Mouse (Mus musculus) T-helper 17 cell (primary cell): ENCODE data around the gene Rab10.

ENCODE experiments used
- in situ Hi-C, 2 experiments: fragments of 300-600 bp; cut with MboI, MseI; formaldehyde crosslinking; loops; 1 replicate in 1 of 2; 2 replicates in 1 of 2; pipeline ENCODE4 v1.15.1; 2025; ENCODE audit warnings: high pct_unique_total_duplicates in 2 of 2

Gene Rab10

DNA sequence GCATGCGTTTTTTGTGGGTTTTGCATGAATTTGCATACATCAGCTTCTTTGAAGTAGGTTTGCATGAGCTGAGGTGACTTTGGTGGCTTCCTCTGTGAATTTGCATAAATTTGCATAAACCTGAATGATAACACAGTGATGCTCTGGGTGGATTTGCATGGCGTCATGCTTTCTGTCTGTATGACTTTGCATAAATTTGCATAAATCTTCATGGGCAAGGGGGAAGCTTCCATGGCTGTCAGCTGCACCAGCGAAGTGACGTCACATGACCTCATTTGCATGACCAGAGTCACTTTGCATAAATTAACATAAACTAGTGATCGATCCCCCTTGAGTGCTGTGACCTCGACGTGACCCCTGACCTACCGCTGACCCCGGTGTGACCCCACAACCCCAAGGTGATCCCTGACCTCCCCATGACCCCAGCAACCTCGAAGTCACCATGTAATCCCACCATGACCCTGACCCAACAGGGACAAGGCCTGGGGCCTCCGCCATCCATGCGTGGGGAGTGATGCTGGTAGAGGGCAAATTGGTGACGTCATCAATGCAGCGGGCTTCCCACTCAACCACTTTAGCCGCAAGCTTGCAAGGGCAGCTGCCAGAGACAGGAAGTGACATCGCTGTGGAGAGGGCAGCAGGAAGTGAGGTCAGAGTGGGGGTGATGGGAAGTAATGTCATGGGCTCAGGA lies 71.3 kb downstream of the Rab10 start:
- in situ Hi-C loops, result loop anchor here (5.0 kb wide), 3 partner anchors 64 to 184 kb away; partner anchors contain the start of gene Rab10 (in 1 of the 2)

GRCm38 (mm10) chr12:3237799-3238198 lies 72.0 kb downstream of the Rab10 start:
- in situ Hi-C loops, result loop anchor here (5.0 kb wide), 3 partner anchors 65 to 185 kb away; partner anchors contain the start of gene Rab10 (in 1 of the 2)

DNA sequence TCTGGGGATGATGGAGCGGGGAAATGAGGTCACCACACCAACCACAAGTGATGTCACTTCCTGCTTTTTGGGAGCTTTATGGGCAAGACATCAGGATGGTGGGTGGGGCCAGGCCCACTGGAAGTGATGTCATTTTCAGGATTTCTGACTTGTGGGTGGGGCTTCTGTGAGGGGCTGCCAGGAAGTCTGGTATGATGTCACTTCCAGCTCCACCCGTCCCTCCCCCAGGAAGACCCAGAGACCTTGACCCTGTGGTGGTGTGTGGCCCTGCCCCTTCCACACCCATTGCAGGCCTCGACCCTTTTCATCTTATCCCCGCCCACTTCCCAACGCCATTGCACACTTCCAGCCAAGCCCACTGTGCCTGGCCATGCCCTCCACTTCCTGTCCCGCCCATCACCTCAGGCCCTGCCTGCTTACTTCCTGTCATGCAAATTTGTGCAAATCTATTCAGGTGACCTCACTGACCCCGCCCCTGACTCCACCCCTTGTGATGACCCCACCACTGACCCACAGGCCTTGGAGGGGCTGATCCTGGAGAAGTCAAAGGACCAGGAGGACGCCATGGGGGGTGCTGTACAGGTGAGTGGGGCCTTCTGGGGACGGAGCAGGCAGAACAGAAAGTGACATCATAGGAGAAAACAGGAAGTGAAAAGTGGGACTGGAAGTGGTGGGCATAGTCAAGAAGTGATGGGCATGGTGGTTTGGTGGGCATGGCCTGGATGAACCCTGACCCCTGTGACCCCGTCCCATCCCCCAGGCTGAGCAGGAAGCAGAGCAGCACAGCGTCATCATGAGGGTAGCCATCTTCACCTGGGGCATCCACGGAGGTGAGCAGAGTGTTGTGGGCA lies 72.7 kb downstream of the Rab10 start:
- in situ Hi-C loops, result loop anchor here (5.0 kb wide), 3 partner anchors 65 to 185 kb away; partner anchors contain the start of gene Rab10 (in 1 of the 2)

- in situ Hi-C loops, result loop anchor here (5.0 kb wide), 3 partner anchors 66 to 186 kb away; partner anchors contain the start of gene Rab10 (in 1 of the 2)
Observed at GRCm38 (mm10) chr12:3236163-3236641, 73.6 kb downstream of the Rab10 start.

DNA sequence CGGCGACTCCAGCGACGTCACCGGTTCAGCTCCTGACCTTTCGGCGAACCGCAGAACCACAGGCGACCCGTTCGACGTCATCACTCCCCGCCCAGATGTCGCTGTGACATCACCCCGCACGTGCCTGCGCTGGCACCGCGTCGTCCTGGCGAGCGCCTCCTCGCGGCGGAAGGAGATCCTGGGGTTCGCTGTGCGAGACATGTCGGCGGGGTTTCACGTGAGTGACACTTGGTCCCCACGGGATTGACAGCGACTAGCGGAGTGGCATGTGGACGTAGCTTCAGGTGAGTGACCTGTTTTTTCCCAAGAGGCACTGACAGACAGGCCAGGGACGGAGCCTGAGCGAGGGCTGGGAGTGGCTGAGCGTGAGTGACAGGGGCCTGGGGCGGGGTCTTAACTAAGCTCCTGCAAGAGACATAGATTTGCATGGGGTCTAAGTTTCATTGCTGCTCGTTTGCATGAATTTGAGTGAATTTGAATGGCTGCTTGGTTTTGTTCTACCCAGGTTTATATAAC lies 74.1 kb downstream of the Rab10 start:
- in situ Hi-C loops, result loop anchor here (5.0 kb wide), 3 partner anchors 67 to 187 kb away; partner anchors contain the start of gene Rab10 (in 1 of the 2)

GRCm38 (mm10) chr12:3235124-3235631 lies 74.6 kb downstream of the Rab10 start:
- in situ Hi-C loops, result loop anchor here (5.0 kb wide), 3 partner anchors 67 to 187 kb away; partner anchors contain the start of gene Rab10 (in 1 of the 2)

DNA sequence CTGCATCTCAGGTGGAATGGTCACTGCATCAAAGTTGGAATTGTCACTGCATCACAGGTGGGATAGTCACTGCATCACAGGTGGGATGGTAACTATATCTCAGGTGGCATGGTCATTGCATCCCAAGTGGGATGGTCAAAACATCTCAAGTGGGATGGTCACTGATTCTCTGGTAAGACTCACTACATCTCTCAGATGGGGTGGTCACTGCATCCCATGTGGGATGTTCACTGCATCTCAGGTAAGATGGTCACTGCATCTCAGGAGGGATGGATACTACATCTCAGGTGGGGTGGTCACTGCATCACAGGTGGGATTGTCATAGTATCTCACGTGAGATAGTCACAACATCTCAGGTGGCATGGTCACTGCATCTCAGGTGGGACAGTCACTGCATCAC lies 75.7 kb downstream of the Rab10 start:
- in situ Hi-C loops, result loop anchor here (5.0 kb wide), 2 partner anchors 133 to 183 kb away; partner anchors contain the start of gene Kif3c (in 2 of the 2)

DNA sequence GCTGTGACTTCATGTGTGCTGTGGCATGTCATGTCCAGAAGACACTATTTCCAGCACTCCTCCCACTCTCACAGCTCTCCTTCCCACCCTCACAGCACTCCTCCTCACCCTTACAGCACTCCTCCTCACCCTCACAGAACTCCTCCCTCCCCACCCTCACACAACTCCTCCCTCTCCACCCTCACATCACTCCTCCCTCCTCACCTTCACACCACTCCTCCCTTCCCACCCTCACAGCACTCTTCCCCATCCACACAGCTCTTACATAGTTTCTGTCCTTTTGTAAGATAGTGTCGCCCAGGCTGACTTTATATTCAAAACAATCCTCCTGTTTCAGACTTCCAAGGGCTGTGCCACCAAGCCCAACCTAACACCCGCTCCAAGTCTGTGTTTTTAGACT lies 86.4 kb downstream of the Rab10 start:
- in situ Hi-C loops, result no loop called here

DNA sequence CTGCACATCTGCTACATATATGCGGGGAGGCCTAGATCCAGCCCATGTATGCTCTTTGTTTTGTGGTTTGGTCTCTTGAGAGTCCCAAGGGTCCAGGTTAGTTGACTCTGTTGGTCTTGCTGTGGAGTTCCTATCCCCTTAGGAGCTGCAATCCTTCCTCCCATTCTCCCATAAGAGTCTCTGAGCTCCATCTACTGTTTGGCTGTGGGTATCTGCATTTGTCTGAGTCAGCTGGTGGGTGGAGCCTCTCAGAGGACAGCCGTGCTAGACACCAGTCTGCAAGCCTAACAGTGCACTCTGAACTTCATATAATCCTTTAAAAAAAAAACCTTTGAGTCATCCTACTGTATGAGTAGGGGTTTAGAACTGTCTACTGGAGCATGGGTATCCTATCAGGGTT lies 99.6 kb downstream of the Rab10 start:
- in situ Hi-C loops, result no loop called here

GRCm38 (mm10) chr12:3209163-3209562 lies 100.6 kb downstream of the Rab10 start:
- in situ Hi-C loops, result no loop called here
